Mouse (Mus musculus): ENCODE results near the gene 9330161L09Rik.

- TF ChIP-seq POLR2A (IDR thresholded peaks at IDR 0.05; ENCODE audit: extremely low read depth, insufficient read depth, low read length) (0 out of 2 replicates have a peak, but pooled peaks have one; percentile 12), CTCF (IDR thresholded peaks at IDR 0.05; ENCODE audit: extremely low read depth, insufficient read depth, low read length) (no peak)
These were observed 30.8 kb downstream of the 9330161L09Rik start for GRCm38 (mm10) chr12:103376774-103377173.

Data from cortical plate, adult 2 months (tissue).